Mouse (Mus musculus) kidney, embryonic 14.5 days (tissue): ENCODE measurements around the gene Micall2. TPM values are rescaled to one million over a fixed set of nuclear protein-coding genes. Genes with fewer than 3 reads are reported as not detected.
"Not testable (repeated sequence)": the region's sequence is repeated elsewhere in the genome, so short reads cannot be mapped to it uniquely, and the experiment has no call there.

Experiments
- ATAC-seq: fragments of 200-750 bp; cut with Nextera tagmentation; 2 replicates; pipeline ENCODE4 v1.8.0; 2017; ENCODE audit warnings: moderate number of reproducible peaks, mild to moderate bottlenecking, moderate TSS enrichment, moderate library complexity; ENCODE audit not compliant: low FRiP score, low TSS enrichment
- H3K27ac ChIP-seq: fragments of 300-500 bp; sonication (generic); 2 replicates; pipeline ENCODE4 v1.5.1; 2014; ENCODE audit warnings: low read depth, mild to moderate bottlenecking, low read length, moderate library complexity, mixed read lengths
- H3K27me3 ChIP-seq: fragments of 300-500 bp; sonication (generic); 2 replicates; pipeline ENCODE4 v1.6.1; 2014; ENCODE audit warnings: mild to moderate bottlenecking, low read length; ENCODE audit not compliant: control insufficient read depth, insufficient read depth
- H3K36me3 ChIP-seq: fragments of 300-500 bp; sonication (generic); 2 replicates; pipeline ENCODE4 v1.6.1; 2014; ENCODE audit warnings: low read length, mixed read lengths; ENCODE audit not compliant: control insufficient read depth, insufficient read depth
- H3K4me1 ChIP-seq: fragments of 300-500 bp; sonication (generic); 2 replicates; pipeline ENCODE4 v1.6.1; 2014; ENCODE audit warnings: low read length, mixed read lengths; ENCODE audit not compliant: control insufficient read depth, insufficient read depth
- H3K4me2 ChIP-seq: fragments of 300-500 bp; sonication (generic); replicated peaks from 2 replicates; pipeline ENCODE4 v1.6.1; 2014; ENCODE audit warnings: low read depth, mild to moderate bottlenecking, low read length
- H3K4me3 ChIP-seq: fragments of 300-500 bp; sonication (generic); 2 replicates; pipeline ENCODE4 v1.5.1; 2014; ENCODE audit warnings: mild to moderate bottlenecking, low read length
- H3K9ac ChIP-seq: fragments of 300-500 bp; sonication (generic); 2 replicates; pipeline ENCODE4 v1.6.1; 2014; ENCODE audit warnings: low read depth, mild to moderate bottlenecking, low read length, moderate library complexity
- H3K9me3 ChIP-seq: fragments of 300-500 bp; sonication (generic); 2 replicates; pipeline ENCODE4 v1.6.1; 2016; ENCODE audit warnings: low read length; ENCODE audit not compliant: control insufficient read depth
- WGBS: fragments of 180-500 bp; shearing (Covaris S2); extraction: QIAGEN DNeasy Blood & Tissue Kit; methylation state at CpG from one replicate; pipeline ENCODE4 v1.1.7; 2014; 5-methylcytosine and 5-hydroxymethylcytosine counted together
- polyA plus RNA-seq: library from polyadenylated mRNA; unstranded; fragments of >200 nt; fragmentation: Nextera tagmentation; extraction: Ambion mirVana; gene quantifications from 2 replicates; pipeline ENCODE4 v1.2.1, GENCODE M21; 2014

Micall2 gene
- polyA plus RNA-seq, 1 experiment from 2014 or later = 6.4 TPM

- no peak overlapping the region for H3K9ac ChIP-seq
- peaks cover 84% of the 10 kb centered on the region for H3K36me3 ChIP-seq
- 29% methylated on average over 12 of the region's 12 CpGs for WGBS
- peak; percentile 11; the same call in 1 of the 2 replicates for ATAC-seq
- no peaks in the 10 kb centered on the region for H3K27me3 ChIP-seq
- no peak overlapping the region for H3K27ac ChIP-seq
- H3K4me2 ChIP-seq = no peak overlapping the region
- H3K4me3 ChIP-seq = no peak overlapping the region
- no peaks in the 10 kb centered on the region for H3K4me1 ChIP-seq
- no peaks in the 10 kb centered on the region for H3K9me3 ChIP-seq
Measured at GRCm38 (mm10) chr5:139754753-139755152, 18.6 kb upstream of the Micall2 start.

GRCm38 (mm10) chr5:139750535-139750934, 14.4 kb upstream of the Micall2 start:
- Histone ChIP-seq H3K4me3 (no peak overlapping the region), H3K9me3 (no peaks in the 10 kb centered on the region), H3K4me1 (no peaks in the 10 kb centered on the region), H3K4me2 (no peak overlapping the region), H3K36me3 (peaks cover 44% of the 10 kb centered on the region), H3K9ac (no peak overlapping the region), H3K27me3 (no peaks in the 10 kb centered on the region), H3K27ac (no peak overlapping the region)
- no peak for ATAC-seq

GRCm38 (mm10) chr5:139749413-139750125, 13.4 kb upstream of the Micall2 start:
- Histone ChIP-seq H3K9ac (no peak overlapping the region), H3K36me3 (peaks cover 34% of the 10 kb centered on the region), H3K4me2 (no peak overlapping the region), H3K27ac (no peak overlapping the region), H3K9me3 (no peaks in the 10 kb centered on the region), H3K4me1 (no peaks in the 10 kb centered on the region), H3K4me3 (no peak overlapping the region), H3K27me3 (no peaks in the 10 kb centered on the region)
- no peak for ATAC-seq
- WGBS = 91% methylated on average over 16 of the region's 16 CpGs

GRCm38 (mm10) chr5:139745771-139746170, 9.6 kb upstream of the Micall2 start:
- Histone ChIP-seq H3K4me1 (peaks cover 4% of the 10 kb centered on the region), H3K9me3 (no peaks in the 10 kb centered on the region), H3K27ac (no peak overlapping the region), H3K36me3 (peaks cover 7% of the 10 kb centered on the region), H3K27me3 (no peaks in the 10 kb centered on the region), H3K9ac (no peak overlapping the region), H3K4me2 (no peak overlapping the region), H3K4me3 (no peak overlapping the region)
- peak; percentile 88 for ATAC-seq
- 5% methylated on average over 3 of the region's 3 CpGs for WGBS

GRCm38 (mm10) chr5:139742640-139743039, 6.5 kb upstream of the Micall2 start:
- not testable (repeated sequence) for H3K27ac ChIP-seq, ATAC-seq, H3K36me3 ChIP-seq, H3K4me2 ChIP-seq, H3K4me1 ChIP-seq, H3K9ac ChIP-seq, H3K27me3 ChIP-seq, H3K4me3 ChIP-seq, H3K9me3 ChIP-seq
- 34% methylated on average over 3 of the region's 3 CpGs for WGBS

- Histone ChIP-seq H3K4me1 (peaks cover 17% of the 10 kb centered on the region), H3K36me3 (no peaks in the 10 kb centered on the region), H3K4me2 (no peak overlapping the region), H3K9ac (no peak overlapping the region), H3K27me3 (no peaks in the 10 kb centered on the region), H3K4me3 (no peak overlapping the region), H3K9me3 (no peaks in the 10 kb centered on the region), H3K27ac (no peak overlapping the region)
- ATAC-seq = no peak
- WGBS = 77% methylated on average over 7 of the region's 7 CpGs
Measured at GRCm38 (mm10) chr5:139738592-139739315, 2.6 kb upstream of the Micall2 start.

- ATAC-seq = no peak
- H3K4me3 ChIP-seq = no peak overlapping the region
- no peaks in the 10 kb centered on the region for H3K36me3 ChIP-seq
- H3K9ac ChIP-seq = no peak overlapping the region
- no peak overlapping the region for H3K27ac ChIP-seq
- H3K9me3 ChIP-seq = no peaks in the 10 kb centered on the region
- H3K4me1 ChIP-seq = peaks cover 17% of the 10 kb centered on the region
- no peaks in the 10 kb centered on the region for H3K27me3 ChIP-seq
- 78% methylated on average over 14 of the region's 14 CpGs for WGBS
- no peak overlapping the region for H3K4me2 ChIP-seq
Measured at GRCm38 (mm10) chr5:139737841-139738591, 1.9 kb upstream of the Micall2 start.

- peak; percentile 43; the same call in 1 of the 2 replicates for ATAC-seq
- H3K9ac ChIP-seq = no peak overlapping the region
- no peaks in the 10 kb centered on the region for H3K36me3 ChIP-seq
- no peaks in the 10 kb centered on the region for H3K27me3 ChIP-seq
- no peak overlapping the region; the same call in 1 of the 2 replicates for H3K27ac ChIP-seq
- peaks cover 20% of the 10 kb centered on the region for H3K4me1 ChIP-seq
- WGBS = 9% methylated on average over 10 of the region's 10 CpGs
- 0 out of 2 replicates have a peak overlapping the region, but pooled peaks have one; percentile 57 for H3K4me3 ChIP-seq
- H3K9me3 ChIP-seq = no peaks in the 10 kb centered on the region
- H3K4me2 ChIP-seq = peak overlapping the region; percentile 98
Measured at GRCm38 (mm10) chr5:139736504-139736940, 386 bp upstream of the Micall2 start.
